ENCODE assay signal across 35 mouse cellular contexts in the genomic region with DNA sequence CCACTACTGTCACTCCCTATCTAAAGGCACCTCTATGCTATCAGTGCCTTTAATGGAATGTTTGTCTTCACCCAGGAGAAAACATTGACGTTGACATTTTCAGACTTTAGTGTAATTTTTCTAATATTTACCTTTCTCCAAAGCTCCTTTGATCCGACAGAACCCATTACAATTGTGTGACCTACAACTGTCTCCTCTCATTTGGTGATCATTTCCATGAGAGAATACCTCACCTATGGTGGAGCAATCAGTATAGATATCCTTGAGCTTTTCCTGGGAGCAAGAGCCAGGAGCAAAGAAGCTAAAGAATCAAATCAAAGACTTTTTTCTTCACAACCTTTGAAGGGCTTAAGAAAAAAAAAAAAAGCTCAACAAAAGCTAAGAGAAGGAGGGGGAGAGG.
"Had no signal": no experiment of that assay in that cellular context is flagged by ENCODE, and none has a peak within 500 bp of the region (broad histone marks: within the 10 kb centered on the region; RNA-seq: fewer than 3 reads in every experiment).

No protein-coding gene starts in this region.

- H3K4me1 ChIP-seq: heart, embryonic 10.5 days; heart, embryonic 12.5 days; heart, embryonic 13.5 days; heart, embryonic 15.5 days; hindbrain, embryonic 10.5 days; hindbrain, embryonic 12.5 days; hindbrain, embryonic 13.5 days; hindbrain, embryonic 15.5 days; intestine, embryonic 15.5 days had no signal

- H3K27me3 ChIP-seq: heart, embryonic 12.5 days; heart, embryonic 13.5 days; heart, embryonic 15.5 days; hindbrain, embryonic 12.5 days; hindbrain, embryonic 13.5 days; hindbrain, embryonic 15.5 days; intestine, embryonic 15.5 days; kidney, embryonic 15.5 days had no signal

- H3K4me2 ChIP-seq: heart, embryonic 11.5 days; heart, embryonic 12.5 days; heart, embryonic 13.5 days; heart, embryonic 15.5 days; hindbrain, embryonic 12.5 days; hindbrain, embryonic 13.5 days; hindbrain, embryonic 14.5 days; hindbrain, embryonic 15.5 days; intestine, embryonic 15.5 days; kidney, embryonic 15.5 days had no signal

- DNase-seq: heart, postnatal 10 days; heart, postnatal 14 days; heart, postnatal 36 days; heart, postnatal 4 days; kidney, adult 11 months; kidney, adult 18-20 months; kidney, adult 2 months; kidney, adult 8-10 months; kidney, adult 9 months; kidney, postnatal 10 days; kidney, postnatal 14 days; kidney, postnatal 25 days; kidney, postnatal 36 days; kidney, postnatal 4 days; layer of hippocampus, adult 9-11 months; layer of hippocampus, postnatal 36 days had no signal

- H3K36me3 ChIP-seq: heart, embryonic 10.5 days; heart, embryonic 12.5 days; heart, embryonic 13.5 days; heart, embryonic 15.5 days; hindbrain, embryonic 10.5 days; hindbrain, embryonic 12.5 days; hindbrain, embryonic 13.5 days; hindbrain, embryonic 15.5 days; intestine, embryonic 15.5 days; kidney, embryonic 15.5 days had no signal

- ATAC-seq: hindbrain, embryonic 16.5 days; hindbrain, postnatal 0 days; inflammation-experienced regulatory T-cells, adult 6 months; intestine, embryonic 15.5 days; intestine, embryonic 16.5 days; intestine, postnatal 0 days had no signal

- H3K27ac ChIP-seq: heart, embryonic 10.5 days; heart, embryonic 13.5 days; heart, embryonic 15.5 days; hindbrain, embryonic 10.5 days; hindbrain, embryonic 12.5 days; hindbrain, embryonic 13.5 days; hindbrain, embryonic 14.5 days; hindbrain, embryonic 15.5 days; hindbrain, postnatal 0 days; intestine, embryonic 15.5 days; kidney, embryonic 15.5 days; kidney, postnatal 0 days; layer of hippocampus, adult 2 months had no signal

- H3K4me3 ChIP-seq: heart, embryonic 10.5 days; heart, embryonic 12.5 days; heart, embryonic 13.5 days; heart, embryonic 15.5 days; hindbrain, embryonic 10.5 days; hindbrain, embryonic 12.5 days; hindbrain, embryonic 13.5 days; hindbrain, embryonic 15.5 days; intestine, embryonic 15.5 days; kidney, embryonic 15.5 days; layer of hippocampus, adult 2 months had no signal

- H3K9ac ChIP-seq: heart, embryonic 12.5 days; heart, embryonic 13.5 days; heart, embryonic 15.5 days; hindbrain, embryonic 12.5 days; hindbrain, embryonic 13.5 days; hindbrain, embryonic 14.5 days; hindbrain, embryonic 15.5 days; intestine, embryonic 15.5 days; kidney, embryonic 15.5 days had no signal

- H3K9me3 ChIP-seq: heart, embryonic 10.5 days; heart, embryonic 12.5 days; heart, embryonic 13.5 days; heart, embryonic 15.5 days; hindbrain, embryonic 10.5 days; hindbrain, embryonic 12.5 days; hindbrain, embryonic 13.5 days; hindbrain, embryonic 15.5 days; intestine, embryonic 15.5 days; kidney, embryonic 15.5 days had no signal
